Mouse (Mus musculus) kidney, postnatal 4 days (tissue): ENCODE results near the gene Nfkb1.

Experiments
- DNase-seq, 2 experiments: peaks; one replicate each; pipeline ENCODE4 v3.0.0; 2021; ENCODE audit warnings: mixed read lengths in 2 of 2

The Nfkb1 gene

DNA sequence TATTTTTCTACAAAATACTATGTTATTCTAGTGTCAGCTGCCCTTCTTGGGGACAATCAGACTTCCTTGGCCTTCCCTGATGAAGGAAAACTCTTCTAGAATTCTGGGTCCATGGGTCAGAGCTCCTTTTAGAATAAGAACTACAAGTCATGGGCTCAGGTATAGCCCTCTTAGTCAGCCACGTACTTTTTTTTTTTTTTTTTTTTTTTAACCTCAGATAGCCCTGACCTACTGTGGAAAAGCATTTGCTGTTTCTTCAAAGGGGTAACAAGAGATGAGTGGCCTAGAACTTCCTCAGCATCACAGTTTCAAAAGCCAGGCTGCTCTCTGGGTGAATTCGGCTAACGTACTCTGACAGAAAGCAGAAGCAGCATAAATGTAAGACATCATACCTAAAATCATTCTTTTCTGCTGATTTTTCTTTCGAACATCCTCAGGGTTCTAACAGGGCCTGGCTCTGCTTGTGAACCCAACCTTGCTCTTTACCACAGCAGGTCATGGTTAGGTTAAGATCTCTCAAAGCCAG lies 61.5 kb downstream of the Nfkb1 start:
- no peak for DNase-seq

GRCm38 (mm10) chr3:135628706-135629169 lies 62.6 kb downstream of the Nfkb1 start:
- DNase-seq: peak; percentile 37 to 65

- no peak for DNase-seq
Measured at GRCm38 (mm10) chr3:135628000-135628705, 63.2 kb downstream of the Nfkb1 start.

GRCm38 (mm10) chr3:135625290-135625689 lies 66.1 kb downstream of the Nfkb1 start:
- no peak for DNase-seq

- no peak for DNase-seq
Measured at GRCm38 (mm10) chr3:135616730-135617129, 74.6 kb downstream of the Nfkb1 start.

DNA sequence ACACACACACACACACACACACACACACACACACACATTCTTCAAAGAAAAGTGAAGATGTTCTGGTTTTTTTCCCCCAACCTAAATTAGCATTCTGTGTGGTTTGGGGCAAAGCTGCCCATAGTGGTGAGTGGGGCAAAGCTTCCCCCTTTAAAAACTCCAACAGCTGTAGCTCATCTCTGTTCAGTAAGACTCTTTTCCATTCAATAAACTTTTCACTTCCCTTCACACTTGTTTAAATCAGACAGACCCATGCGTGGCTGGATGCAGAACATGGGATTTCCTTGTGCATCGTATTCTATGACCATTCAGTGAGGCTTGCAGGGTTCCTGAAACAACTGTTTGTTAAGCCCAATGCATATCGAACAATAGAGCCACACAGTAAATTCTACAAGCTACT lies 77.0 kb downstream of the Nfkb1 start:
- DNase-seq: no peak

- DNase-seq: no peak
Measured at GRCm38 (mm10) chr3:135610221-135610620, 81.1 kb downstream of the Nfkb1 start.

DNA sequence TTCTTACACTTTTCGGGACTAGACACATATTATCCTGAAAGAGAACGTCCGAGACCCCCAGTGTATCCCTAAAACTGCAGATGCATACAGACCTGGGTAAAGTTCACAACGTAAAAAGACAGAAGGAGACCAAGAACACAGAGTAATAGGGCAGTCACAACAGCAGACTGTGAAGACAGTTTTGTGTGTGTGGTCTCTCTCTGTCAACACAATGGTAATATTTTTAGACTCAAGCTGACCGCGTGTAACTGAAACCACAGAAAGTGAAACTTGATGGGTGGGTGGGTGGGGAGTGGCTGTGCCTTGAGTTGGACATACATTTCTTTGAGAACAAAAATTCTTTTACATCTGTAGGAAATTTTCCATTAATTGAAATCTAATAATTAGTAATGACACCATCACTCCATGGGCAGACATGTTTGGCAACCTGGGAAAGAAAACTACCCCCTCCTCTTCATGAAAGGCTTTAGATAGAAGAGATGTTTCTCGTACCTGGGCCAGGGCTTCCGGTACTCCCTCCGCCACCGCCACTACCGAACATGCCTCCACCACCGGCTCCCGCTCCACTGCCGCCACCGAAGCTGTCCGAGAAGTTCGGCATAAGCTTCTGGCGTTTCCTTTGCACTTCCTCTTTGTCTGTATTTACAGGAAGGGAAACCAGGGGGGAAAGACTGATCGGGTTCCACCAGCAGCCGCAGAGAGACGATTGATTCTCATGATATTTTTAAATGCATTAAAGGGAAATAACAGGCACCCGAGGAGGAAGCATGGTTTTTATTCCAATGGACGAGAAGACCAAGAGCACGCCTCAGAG lies 83.5 kb downstream of the Nfkb1 start:
- no peak for DNase-seq

DNA sequence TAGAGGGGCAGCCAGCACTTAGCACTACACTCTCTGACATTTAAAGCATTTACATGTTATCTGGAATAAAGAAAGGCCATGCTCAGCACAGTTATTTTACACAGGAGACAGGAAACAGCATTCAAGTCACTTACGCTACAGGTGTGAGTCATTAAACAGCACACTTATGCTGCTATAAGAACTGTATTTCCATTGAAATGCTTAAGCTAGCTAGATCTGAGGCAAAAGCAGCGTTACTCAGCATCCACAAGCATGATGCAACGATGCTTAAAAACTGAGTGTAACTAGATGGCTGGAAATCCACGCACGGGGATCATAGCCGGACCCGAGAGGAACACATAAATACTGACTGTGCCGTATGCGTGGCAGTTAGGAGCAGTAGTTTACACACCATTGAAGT lies 84.3 kb downstream of the Nfkb1 start:
- DNase-seq: no peak

DNA sequence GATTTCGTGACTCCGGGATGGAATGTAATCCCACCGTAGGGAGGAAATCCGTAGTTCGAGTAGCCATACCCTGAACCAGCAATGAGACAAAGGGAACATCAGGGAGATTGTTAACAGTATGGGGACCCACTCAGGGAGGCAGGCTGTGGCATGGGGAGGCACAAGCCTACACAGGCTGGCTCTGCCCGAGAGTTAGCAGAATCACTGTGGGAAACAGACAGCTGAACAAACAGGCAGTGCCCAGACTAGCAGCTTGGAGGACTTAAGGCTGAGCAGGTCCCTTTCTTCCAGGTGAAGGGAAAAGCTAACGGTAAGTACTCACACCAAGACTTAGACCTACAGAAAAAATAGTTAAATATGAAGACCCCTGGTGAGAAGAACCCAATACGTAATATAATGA lies 84.8 kb downstream of the Nfkb1 start:
- DNase-seq: no peak

- no peak for DNase-seq
Measured at GRCm38 (mm10) chr3:135605474-135605873, 85.9 kb downstream of the Nfkb1 start.

- no peak for DNase-seq
Measured at GRCm38 (mm10) chr3:135604626-135605417, 86.5 kb downstream of the Nfkb1 start.

DNA sequence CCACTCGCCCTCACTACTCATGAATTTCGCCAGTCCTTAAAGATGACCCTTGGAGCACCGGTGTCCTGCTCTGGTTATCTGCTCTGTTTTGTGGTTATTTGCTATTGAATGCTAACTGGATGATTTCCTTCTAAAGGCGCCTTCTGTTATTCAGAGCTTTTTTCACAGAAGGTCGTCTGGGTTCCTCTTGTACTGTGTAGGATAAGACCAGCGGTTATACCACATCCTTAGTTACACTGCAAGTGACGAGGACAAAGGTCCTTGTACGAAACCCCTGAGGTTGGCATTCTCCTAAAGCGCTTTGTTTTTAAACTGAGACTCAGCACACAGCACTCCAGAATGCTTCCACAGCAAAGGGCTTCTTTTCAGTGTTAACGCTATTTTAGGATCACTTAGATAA lies 88.6 kb downstream of the Nfkb1 start:
- DNase-seq: no peak

DNA sequence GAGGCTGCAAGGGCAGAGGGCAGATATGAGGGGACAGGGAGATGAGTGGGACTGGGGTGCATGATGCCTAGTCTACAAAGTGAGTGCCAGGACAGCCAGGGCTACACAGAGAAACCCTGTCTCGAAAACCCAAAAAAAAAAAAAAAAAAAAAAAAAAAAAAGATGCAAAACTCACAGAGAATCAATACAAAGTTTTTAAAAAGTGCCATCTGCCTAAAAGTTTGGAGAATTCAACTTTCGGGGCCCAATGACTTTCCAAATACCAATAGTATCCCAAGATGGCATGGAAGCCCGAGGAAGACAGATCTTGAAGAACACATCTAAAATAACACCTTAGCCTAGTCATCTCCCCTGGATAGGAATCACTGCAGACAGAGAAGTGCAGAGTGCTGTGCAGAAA lies 93.0 kb downstream of the Nfkb1 start:
- no peak for DNase-seq

- peak in 1 of 2 experiments; percentile 37 for DNase-seq
Measured at GRCm38 (mm10) chr3:135597014-135597413, 94.3 kb downstream of the Nfkb1 start.

DNA sequence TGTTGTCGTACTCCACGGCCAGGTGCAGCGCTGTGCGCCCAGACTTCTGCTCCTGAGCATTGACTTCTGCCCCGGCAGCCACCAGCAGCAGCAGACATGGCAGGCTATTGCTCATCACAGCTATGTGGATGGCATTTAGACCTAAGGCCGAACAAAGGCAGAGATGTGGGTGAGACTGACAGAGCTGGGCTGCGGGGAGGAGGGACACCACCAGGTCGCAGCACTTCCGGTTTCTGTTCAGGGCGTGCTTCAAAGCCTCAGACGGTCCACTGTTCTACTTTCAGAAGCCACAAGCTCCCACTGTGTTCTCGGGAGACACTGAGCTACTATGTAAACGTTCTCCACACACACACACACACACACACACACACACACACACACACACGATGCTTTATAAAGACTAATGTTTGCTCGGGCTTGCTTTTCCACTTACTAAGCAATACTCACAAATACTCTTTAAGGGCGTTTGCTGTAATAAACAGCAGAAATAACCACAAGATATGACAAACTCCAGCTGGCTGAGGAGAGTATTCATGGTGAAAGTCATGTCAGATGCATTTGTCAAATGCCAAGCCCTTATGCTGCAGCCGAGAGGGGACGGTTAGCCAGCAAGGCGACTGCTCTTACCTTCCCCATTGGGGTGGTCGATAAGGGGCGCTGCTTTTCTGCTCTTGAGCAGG lies 97.0 kb downstream of the Nfkb1 start:
- peak; percentile 21 to 43 for DNase-seq

GRCm38 (mm10) chr3:135592011-135592410 lies 99.3 kb downstream of the Nfkb1 start:
- DNase-seq: no peak

- DNase-seq: no peak
Measured at GRCm38 (mm10) chr3:135591376-135591775, 100.0 kb downstream of the Nfkb1 start.

GRCm38 (mm10) chr3:135590471-135590870 lies 100.9 kb downstream of the Nfkb1 start:
- no peak for DNase-seq

DNA sequence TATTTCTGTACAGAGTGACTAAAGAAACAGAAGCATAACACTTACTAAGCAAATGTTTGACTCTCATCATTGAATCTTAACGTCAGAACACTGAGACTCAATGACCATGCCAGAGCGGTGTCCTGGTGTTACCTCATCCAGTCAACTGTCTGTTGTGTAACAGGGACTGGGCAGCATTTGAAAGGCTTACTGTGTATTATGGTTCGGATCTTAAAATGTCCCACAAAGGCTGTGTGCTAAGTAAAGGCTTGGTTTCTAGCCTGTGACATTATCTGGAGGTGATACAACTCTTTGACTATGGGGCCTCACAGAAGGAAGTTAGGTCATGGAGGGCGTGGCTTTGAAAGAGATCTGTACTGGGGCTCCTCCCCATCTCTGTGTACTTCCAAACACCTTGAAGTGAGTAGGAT lies 104.9 kb downstream of the Nfkb1 start:
- DNase-seq: no peak

DNA sequence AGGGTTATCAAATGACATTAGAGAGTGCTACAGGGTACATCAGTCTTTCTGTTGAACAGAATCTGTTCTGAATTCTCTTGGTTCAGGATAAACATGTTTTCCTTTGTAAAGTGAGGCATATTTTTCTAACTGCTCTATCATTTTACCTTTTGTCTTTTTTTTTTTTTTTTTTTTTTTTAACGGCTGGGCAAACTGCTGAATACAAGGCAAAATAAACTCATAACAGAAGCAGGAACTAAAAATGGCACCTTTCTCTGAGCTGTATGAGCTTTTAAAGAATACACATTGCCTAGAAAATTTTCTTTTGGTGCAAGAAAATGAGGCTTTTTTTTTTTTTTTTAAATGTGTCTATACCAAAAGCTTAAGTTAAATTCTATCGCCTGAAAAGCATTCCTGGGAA lies 105.3 kb downstream of the Nfkb1 start:
- DNase-seq: no peak

GRCm38 (mm10) chr3:135585482-135585881 lies 105.9 kb downstream of the Nfkb1 start:
- no peak for DNase-seq
